Mouse (Mus musculus) megakaryocyte, embryonic 14.5 days (primary cell): Measurements from ENCODE around the gene Sbf2. TPM values are rescaled to one million over a fixed set of nuclear protein-coding genes. Genes with fewer than 3 reads are reported as not detected.
"Not testable (repeated sequence)": the region's sequence is repeated elsewhere in the genome, so short reads cannot be mapped to it uniquely, and the experiment has no call there.

ENCODE experiments used
- H3K27me3 ChIP-seq: replicated peaks from 2 replicates; pipeline ENCODE3; 2012; ENCODE audit warnings: inconsistent platforms
- H3K36me3 ChIP-seq: replicated peaks from 2 replicates; pipeline ENCODE3; 2012; ENCODE audit warnings: low read length, inconsistent platforms, mixed read lengths
- H3K4me1 ChIP-seq: 2 replicates; pipeline ENCODE4 v1.6.1; 2012; ENCODE audit warnings: inconsistent platforms
- H3K4me3 ChIP-seq: replicated peaks from 2 replicates; pipeline ENCODE3; 2012; ENCODE audit warnings: moderate library complexity, mild to moderate bottlenecking, inconsistent platforms
- H3K9me3 ChIP-seq: 2 replicates; pipeline ENCODE4 v1.6.1; 2012; ENCODE audit warnings: inconsistent platforms
- FLI1 ChIP-seq: IDR thresholded peaks from 2 replicates; pipeline ENCODE4 v1.6.1; 2012; ENCODE audit warnings: low read length, inconsistent platforms, mixed read lengths
- GATA1 ChIP-seq: IDR thresholded peaks from 3 replicates; pipeline ENCODE4 v1.6.1; 2012; ENCODE audit warnings: mixed read lengths, low read length, inconsistent platforms, borderline replicate concordance
- polyA plus RNA-seq: library from polyadenylated mRNA; stranded (reverse); fragments of >175 nt; gene quantifications from 2 replicates; pipeline ENCODE4 v1.2.3, GENCODE M21; 2012; ENCODE audit warnings: low replicate concordance; ENCODE audit not compliant: insufficient read depth

The Sbf2 gene
- polyA plus RNA-seq, 1 experiment = 0.55 TPM

GRCm38 (mm10) chr7:110539266-110539665, 75.5 kb downstream of the Sbf2 start:
- TF ChIP-seq GATA1 = no peak
- no peak for TF ChIP-seq FLI1
- H3K36me3 ChIP-seq = no peaks in the 10 kb centered on the region

GRCm38 (mm10) chr7:110530295-110530694, 84.4 kb downstream of the Sbf2 start:
- H3K4me1 ChIP-seq, H3K4me3 ChIP-seq, H3K36me3 ChIP-seq, H3K27me3 ChIP-seq, H3K9me3 ChIP-seq: not testable (repeated sequence)

More at GRCm38 (mm10) chr7:110539266-110539665, 75.5 kb downstream of the Sbf2 start:
- H3K9me3 ChIP-seq = no peaks in the 10 kb centered on the region
- H3K4me3 ChIP-seq = no peak overlapping the region
- no peaks in the 10 kb centered on the region for H3K4me1 ChIP-seq
- H3K27me3 ChIP-seq = no peaks in the 10 kb centered on the region

DNA sequence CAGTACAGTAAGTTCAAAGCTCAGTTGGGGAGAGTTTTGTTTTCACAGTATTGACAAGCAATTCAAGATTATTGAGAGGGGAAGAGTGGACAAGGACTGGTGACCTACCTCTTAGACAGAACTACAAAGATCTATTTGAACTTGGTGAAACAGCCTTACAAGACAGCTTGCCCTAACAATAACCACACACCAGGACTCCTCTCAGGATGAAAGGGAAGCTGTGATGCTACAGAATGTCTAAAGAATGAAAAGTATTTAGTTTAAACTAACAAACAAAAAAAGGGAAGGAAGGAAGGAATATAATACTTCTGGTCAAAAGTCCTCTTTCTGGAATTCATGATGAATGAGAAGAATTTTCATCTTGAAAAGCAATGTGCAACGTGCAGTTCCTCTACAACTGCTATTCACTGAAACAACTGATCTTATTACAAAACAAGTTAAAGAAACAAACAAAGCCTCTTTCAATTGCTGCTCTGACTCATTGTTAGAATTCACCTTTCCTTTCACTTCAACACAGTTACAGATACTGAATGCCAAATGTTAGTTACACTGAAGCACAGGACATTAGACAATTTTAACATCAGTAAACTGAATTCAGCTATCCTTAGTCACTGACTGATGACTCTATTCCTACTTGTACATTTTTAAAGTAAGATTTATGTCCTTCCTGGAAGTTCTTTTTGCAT, 89.5 kb downstream of the Sbf2 start:
- H3K9me3 ChIP-seq = no peaks in the 10 kb centered on the region
- peaks cover 2% of the 10 kb centered on the region for H3K27me3 ChIP-seq
- H3K4me3 ChIP-seq = no peak overlapping the region
- H3K4me1 ChIP-seq = no peaks in the 10 kb centered on the region
- no peaks in the 10 kb centered on the region for H3K36me3 ChIP-seq
- TF ChIP-seq GATA1 = no peak
- no peak for TF ChIP-seq FLI1

DNA sequence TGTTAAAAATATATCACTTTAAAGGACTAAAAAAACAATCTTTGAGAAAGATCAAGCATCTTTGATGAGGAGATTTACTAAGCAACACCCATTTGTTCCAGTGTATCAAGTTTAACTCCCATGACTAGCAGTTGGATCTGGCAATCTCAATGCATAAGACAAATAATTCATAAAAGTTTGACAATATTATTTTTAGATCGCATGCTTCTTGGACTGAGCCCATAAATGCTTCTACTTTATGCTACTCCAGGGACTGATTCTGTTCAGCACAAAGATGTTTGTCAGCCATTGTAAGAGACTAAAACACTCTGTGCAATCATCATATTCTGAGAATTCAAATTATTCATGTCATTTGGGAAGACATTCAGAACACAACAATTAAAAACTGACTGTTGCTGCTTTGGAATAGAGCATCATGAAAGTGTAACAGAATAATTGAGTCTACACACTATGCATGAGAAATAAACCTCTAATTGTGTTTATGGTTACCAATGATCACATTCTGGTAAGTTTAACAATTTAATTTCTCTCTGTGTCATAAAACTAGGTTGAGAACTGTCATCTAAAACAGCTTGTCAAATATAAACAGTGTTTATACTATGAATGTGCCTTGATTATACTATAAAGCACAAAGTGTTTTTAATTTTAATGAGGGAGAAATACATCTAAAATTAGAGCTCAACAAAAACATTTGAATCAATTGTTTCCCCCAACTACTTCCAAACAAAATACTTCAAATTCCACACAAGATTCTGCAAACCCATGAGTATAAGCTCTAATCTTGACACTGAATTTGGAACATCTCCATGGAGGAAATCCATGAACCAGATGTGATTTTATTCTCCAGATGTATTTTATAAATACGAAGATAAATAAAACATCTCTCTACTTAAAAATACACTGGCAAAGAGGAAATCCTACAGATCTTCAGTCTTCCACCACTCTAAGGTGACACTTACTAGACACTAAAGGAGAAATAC, 98.2 kb downstream of the Sbf2 start:
- Histone ChIP-seq H3K4me1 (no peaks in the 10 kb centered on the region), H3K27me3 (no peaks in the 10 kb centered on the region), H3K4me3 (no peak overlapping the region), H3K36me3 (no peaks in the 10 kb centered on the region), H3K9me3 (no peaks in the 10 kb centered on the region)
- TF ChIP-seq FLI1 (no peak), GATA1 (no peak)

GRCm38 (mm10) chr7:110514131-110514530, 100.6 kb downstream of the Sbf2 start:
- no peaks in the 10 kb centered on the region for H3K9me3 ChIP-seq
- TF ChIP-seq GATA1 = no peak
- TF ChIP-seq FLI1 = no peak
- no peaks in the 10 kb centered on the region for H3K4me1 ChIP-seq
- no peaks in the 10 kb centered on the region for H3K36me3 ChIP-seq
- no peaks in the 10 kb centered on the region for H3K27me3 ChIP-seq
- H3K4me3 ChIP-seq = no peak overlapping the region

DNA sequence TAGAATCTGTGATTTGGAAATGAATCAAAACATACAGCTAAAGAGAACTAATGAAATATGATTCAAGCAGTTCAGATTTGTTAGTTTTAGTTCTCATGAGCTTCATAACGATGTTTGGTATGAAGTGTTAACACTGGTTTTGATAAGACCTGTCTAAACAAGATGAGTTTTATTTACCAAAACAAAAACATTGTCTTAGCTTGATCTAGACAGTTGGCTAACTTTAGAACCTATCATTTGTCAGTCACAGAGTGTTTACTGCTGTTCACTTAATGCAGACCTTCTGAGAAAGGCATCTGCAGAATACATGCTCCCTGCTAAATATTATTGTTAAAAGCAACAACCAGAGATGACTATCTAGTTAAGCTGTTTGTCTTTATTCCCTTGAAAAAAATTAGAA, 116.1 kb downstream of the Sbf2 start:
- Histone ChIP-seq H3K9me3 (no peaks in the 10 kb centered on the region), H3K27me3 (no peaks in the 10 kb centered on the region), H3K4me3 (no peak overlapping the region), H3K4me1 (no peaks in the 10 kb centered on the region), H3K36me3 (no peaks in the 10 kb centered on the region)
- TF ChIP-seq GATA1 = no peak
- no peak for TF ChIP-seq FLI1

- Histone ChIP-seq H3K4me3 (no peak overlapping the region), H3K4me1 (no peaks in the 10 kb centered on the region), H3K27me3 (no peaks in the 10 kb centered on the region), H3K36me3 (no peaks in the 10 kb centered on the region), H3K9me3 (no peaks in the 10 kb centered on the region)
- TF ChIP-seq GATA1 (no peak), FLI1 (no peak)
Observed at GRCm38 (mm10) chr7:110491038-110491437, 123.7 kb downstream of the Sbf2 start.

GRCm38 (mm10) chr7:110485051-110485450, 129.7 kb downstream of the Sbf2 start:
- H3K4me1 ChIP-seq = no peaks in the 10 kb centered on the region
- H3K4me3 ChIP-seq = no peak overlapping the region
- no peaks in the 10 kb centered on the region for H3K36me3 ChIP-seq
- TF ChIP-seq FLI1 (no peak), GATA1 (no peak)
- H3K9me3 ChIP-seq = no peaks in the 10 kb centered on the region
- H3K27me3 ChIP-seq = no peaks in the 10 kb centered on the region

GRCm38 (mm10) chr7:110470987-110471386, 143.7 kb downstream of the Sbf2 start:
- no peaks in the 10 kb centered on the region for H3K9me3 ChIP-seq
- H3K36me3 ChIP-seq = no peaks in the 10 kb centered on the region
- peaks cover 2% of the 10 kb centered on the region for H3K27me3 ChIP-seq
- no peak overlapping the region for H3K4me3 ChIP-seq
- no peaks in the 10 kb centered on the region for H3K4me1 ChIP-seq
- TF ChIP-seq GATA1 = no peak
- TF ChIP-seq FLI1 = no peak

DNA sequence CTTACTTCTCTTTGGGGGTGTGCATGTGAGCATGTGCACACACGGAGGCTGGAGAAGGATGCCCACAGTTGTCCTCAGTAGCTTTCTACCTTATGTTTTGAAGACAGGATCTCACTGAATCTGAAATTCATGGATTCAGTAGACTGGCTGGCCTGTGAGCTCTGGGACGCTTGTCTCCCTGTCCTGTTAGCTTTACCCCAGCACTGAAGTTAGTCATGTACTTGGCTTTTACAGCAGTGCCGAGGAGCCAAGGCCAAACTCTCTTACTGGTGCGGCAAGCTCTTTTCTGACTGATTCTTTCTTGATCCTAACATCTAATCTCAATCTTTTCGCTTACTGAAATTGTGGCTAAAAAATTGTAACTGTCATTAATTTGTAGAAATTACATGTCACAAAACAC, 151.3 kb downstream of the Sbf2 start:
- no peak for TF ChIP-seq GATA1
- TF ChIP-seq FLI1 = no peak
- Histone ChIP-seq H3K4me3 (no peak overlapping the region), H3K4me1 (no peaks in the 10 kb centered on the region), H3K9me3 (no peaks in the 10 kb centered on the region), H3K36me3 (no peaks in the 10 kb centered on the region), H3K27me3 (peaks cover 5% of the 10 kb centered on the region)
